Comparison of ENCODE assay signal across 11 mouse cellular contexts in the genomic region with DNA sequence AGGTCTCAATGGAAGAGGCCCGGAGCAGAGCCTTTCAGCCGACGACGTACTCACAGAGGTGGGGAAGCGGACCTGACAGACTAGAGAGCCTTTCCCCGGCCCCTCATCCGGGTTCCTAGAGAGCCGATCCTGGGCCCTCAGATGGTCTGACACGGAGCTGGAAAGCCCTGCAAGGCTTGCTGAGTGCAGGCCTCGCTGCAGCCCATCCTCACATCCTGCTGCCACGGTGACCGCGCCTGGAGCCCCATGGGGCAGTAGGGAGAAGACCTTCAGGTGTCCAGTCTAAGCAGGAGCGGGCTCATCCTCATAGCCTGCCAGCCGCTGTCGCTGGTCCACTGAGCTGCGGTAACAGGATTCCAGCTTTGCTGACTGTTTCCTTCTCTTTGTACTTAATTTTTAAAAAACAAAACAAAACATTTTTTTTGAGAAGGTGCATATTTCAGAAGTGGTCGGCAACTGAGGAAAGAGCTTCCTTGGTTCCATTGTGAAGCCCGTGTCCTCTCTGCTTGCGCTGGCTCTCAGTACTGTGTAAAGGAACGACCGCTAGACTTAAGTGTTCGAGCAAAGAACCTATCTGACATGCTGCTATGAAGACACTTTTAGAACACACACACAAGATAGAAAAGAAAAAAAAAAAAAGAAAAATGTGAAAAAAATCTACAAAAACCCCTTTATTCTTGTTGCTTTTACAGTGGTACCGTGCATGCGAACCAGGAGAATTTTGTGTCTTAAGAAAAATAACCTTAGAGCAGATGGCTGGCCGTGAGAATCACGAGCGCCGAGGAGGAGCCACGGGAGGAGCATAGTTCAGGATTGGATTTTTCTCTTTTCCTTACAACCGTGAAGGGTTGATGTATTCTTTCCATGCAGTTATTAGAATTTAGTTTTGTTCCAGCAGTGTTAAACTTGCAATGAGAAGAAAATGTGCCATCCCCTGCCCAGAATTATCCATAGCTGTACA. TPM values are rescaled to one million over a fixed set of nuclear protein-coding genes. Genes with fewer than 3 reads are reported as not detected.
DNase-seq lines count a peak whose midpoint lies in the region; ATAC-seq lines count a peak whose summit lies in the region.
"Had no signal": no experiment of that assay in that cellular context is flagged by ENCODE, and none has a peak within 500 bp of the region (broad histone marks: within the 10 kb centered on the region; RNA-seq: fewer than 3 reads in every experiment).

No protein-coding gene starts in this region.

- H3K27me3 ChIP-seq in forebrain, embryonic 16.5 days (replicated peaks; ENCODE audit: control insufficient read depth, insufficient read depth, low read length) = no peaks in the 10 kb centered on the region
- peaks cover 50% of the 10 kb centered on the region for H3K27me3 ChIP-seq in midbrain, embryonic 12.5 days

- WGBS in forebrain, embryonic 16.5 days = 51% methylated on average over 31 of the region's 31 CpGs
- 70% methylated on average over 31 of the region's 31 CpGs for WGBS in midbrain, embryonic 12.5 days

- H3K36me3 ChIP-seq in forebrain, embryonic 16.5 days (ENCODE audit: control insufficient read depth, insufficient read depth) = peaks cover 7% of the 10 kb centered on the region; the same call in 1 of the 2 replicates
- H3K36me3 ChIP-seq in midbrain, embryonic 12.5 days = peaks cover 12% of the 10 kb centered on the region; the same call in 1 of the 2 replicates

- no peaks in the 10 kb centered on the region for H3K9me3 ChIP-seq in forebrain, embryonic 16.5 days (ENCODE audit: control insufficient read depth, low read length)
- no peaks in the 10 kb centered on the region for H3K9me3 ChIP-seq in midbrain, embryonic 12.5 days
- H3K9me3 ChIP-seq: liver, embryonic 12.5 days had no signal

- peak overlapping the region; percentile 99 for H3K27ac ChIP-seq in forebrain, embryonic 16.5 days (ENCODE audit: low read length)
- 0 out of 2 replicates have a peak overlapping the region, but pooled peaks have one; percentile 50 for H3K27ac ChIP-seq in midbrain, embryonic 12.5 days (replicated peaks)
- H3K27ac ChIP-seq: liver, embryonic 12.5 days had no signal

- H3K4me2 ChIP-seq in forebrain, embryonic 16.5 days (ENCODE audit: low read length) = peak overlapping the region; percentile 97
- peak overlapping the region; percentile 82 for H3K4me2 ChIP-seq in midbrain, embryonic 12.5 days (replicated peaks)
- H3K4me2 ChIP-seq: liver, embryonic 12.5 days had no signal

- no peak for ATAC-seq in forebrain, embryonic 16.5 days
- no peak for ATAC-seq in midbrain, embryonic 12.5 days (ENCODE audit: low FRiP score, low read depth)
- ATAC-seq: liver, embryonic 12.5 days had no signal

- H3K9ac ChIP-seq in forebrain, embryonic 16.5 days (replicated peaks; ENCODE audit: low read depth, low read length) = peak overlapping the region; percentile 99
- H3K9ac ChIP-seq in midbrain, embryonic 12.5 days (replicated peaks) = peak overlapping the region; percentile 96
- H3K9ac ChIP-seq: liver, embryonic 12.5 days had no signal

- H3K4me1 ChIP-seq in forebrain, embryonic 16.5 days (replicated peaks; ENCODE audit: control insufficient read depth, insufficient read depth, low read length) = peaks cover 53% of the 10 kb centered on the region
- H3K4me1 ChIP-seq in midbrain, embryonic 12.5 days = peaks cover 69% of the 10 kb centered on the region

- H3K4me3 ChIP-seq in forebrain, embryonic 16.5 days (replicated peaks; ENCODE audit: low read length) = peak overlapping the region; percentile 93
- H3K4me3 ChIP-seq in midbrain, embryonic 12.5 days = peak overlapping the region; percentile 89
- H3K4me3 ChIP-seq: liver, embryonic 12.5 days had no signal

- peak; percentile 49 to 67 for DNase-seq in cerebellum, adult 18-20 months
- no peak for DNase-seq in cerebellum, adult 11 months
- DNase-seq in cerebellum, adult 9-11 months = peak; percentile 63
- no peak for DNase-seq in spleen, postnatal 10 days (ENCODE audit: low spot score in 2 of 2)
- no peak for DNase-seq in thymus, postnatal 10 days (ENCODE audit: low spot score in 2 of 2)
- DNase-seq in spleen, postnatal 36 days (ENCODE audit: low spot score in 2 of 2) = no peak
- DNase-seq: gastrocnemius, postnatal 25 days; kidney, adult 8-10 months had no signal

RNA-seq across cellular contexts. Expression of a gene that starts 3.4 kb away (rescaled TPM):
- 109 and 113 TPM in 2 replicates for polyA plus RNA-seq in forebrain, embryonic 16.5 days (2015; fragmentation: Nextera tagmentation; extraction: Ambion mirVana)
- 58.8 and 70.8 TPM in 2 replicates for polyA plus RNA-seq in midbrain, embryonic 12.5 days (2016; fragmentation: Nextera tagmentation; extraction: Ambion mirVana)

RNA-seq across cellular contexts. Expression of a gene that starts 51.8 kb away (rescaled TPM):
- polyA plus RNA-seq in forebrain, embryonic 16.5 days (2015; fragmentation: Nextera tagmentation; extraction: Ambion mirVana) = 336 and 357 TPM in 2 replicates
- 347 and 348 TPM in 2 replicates for polyA plus RNA-seq in midbrain, embryonic 12.5 days (2016; fragmentation: Nextera tagmentation; extraction: Ambion mirVana)

Comparison
In these comparisons a context has a peak if more than half of its experiments do, and no peak if none do; other contexts are left out.
1. DNase-seq: peak in cerebellum, adult 18-20 months (2 of 2) and cerebellum, adult 9-11 months (single experiment); none in cerebellum, adult 11 months (single experiment), spleen, postnatal 10 days (0 of 2), thymus, postnatal 10 days (0 of 2) and spleen, postnatal 36 days (0 of 2).